Mouse (Mus musculus): Measurements from ENCODE around the gene Tipin.

- TF ChIP-seq CTCF (IDR thresholded peaks at IDR 0.05) (no peak), EP300 (IDR thresholded peaks at IDR 0.05) (no peak)
Observed at GRCm38 (mm10) chr9:64335825-64336224, 54.4 kb downstream of the Tipin start.
